Mouse (Mus musculus) C2C12 (cell line): ENCODE measurements at regions not wholly inside any gene's neighbourhood (a gene's known extent, or its start where the extent isn't known, plus 50 kb on each side); places are given as distances from the start of the nearest gene placed in this dataset.

Experiments
- H3K27me3 ChIP-seq: one replicate; pipeline ENCODE4 v1.6.1; 2011; ENCODE audit not compliant: control insufficient read depth, insufficient read depth, insufficient read length
- H3K36me3 ChIP-seq: one replicate; pipeline ENCODE4 v1.6.1; 2011; ENCODE audit not compliant: control insufficient read depth, insufficient read depth
- H3K4me3 ChIP-seq: one replicate; pipeline ENCODE4 v1.5.1; 2011; ENCODE audit warnings: mild to moderate bottlenecking, control low read depth; ENCODE audit not compliant: poor library complexity, insufficient read depth, severe bottlenecking
- H3K79me2 ChIP-seq: one replicate; pipeline ENCODE4 v1.6.1; 2011; ENCODE audit not compliant: control insufficient read depth, insufficient read depth
- H3K79me3 ChIP-seq: one replicate; pipeline ENCODE4 v1.6.1; 2011; ENCODE audit warnings: low read depth, control low read depth
- H3ac ChIP-seq: one replicate; pipeline ENCODE3; 2011; ENCODE audit warnings: low read depth; ENCODE audit not compliant: control insufficient read depth, insufficient read length
- CEBPB ChIP-seq: IDR thresholded peaks from one replicate; pipeline ENCODE4 v1.6.1; 2011; ENCODE audit warnings: low read depth, mild to moderate bottlenecking, control low read depth, moderate library complexity
- CTCF ChIP-seq: IDR thresholded peaks from one replicate; pipeline ENCODE4 v1.5.1; 2011; ENCODE audit not compliant: control insufficient read depth, insufficient read depth, insufficient read length
- FOSL1 ChIP-seq: IDR thresholded peaks from one replicate; pipeline ENCODE4 v1.8.0; 2011; ENCODE audit warnings: mild to moderate bottlenecking, low read length; ENCODE audit not compliant: poor library complexity, insufficient read depth, severe bottlenecking
- MAX ChIP-seq: IDR thresholded peaks from one replicate; pipeline ENCODE4 v1.6.1; 2011; ENCODE audit warnings: mild to moderate bottlenecking, control low read depth
- MYOD1 ChIP-seq: IDR thresholded peaks from one replicate; pipeline ENCODE4 v1.6.1; 2011; ENCODE audit warnings: low read depth; ENCODE audit not compliant: control insufficient read depth, insufficient read length
- MYOG ChIP-seq: IDR thresholded peaks from one replicate; pipeline ENCODE4 v1.6.1; 2011; ENCODE audit not compliant: control insufficient read depth, insufficient read length; ENCODE audit errors: extremely low read depth
- USF1 ChIP-seq: IDR thresholded peaks from one replicate; pipeline ENCODE4 v1.6.1; 2011; ENCODE audit warnings: low read depth, mild to moderate bottlenecking, control low read depth, moderate library complexity

- TF ChIP-seq MAX (no peak), USF1 (no peak), CTCF (no peak), CEBPB (no peak), FOSL1 (no peak), MYOD1 (no peak)
- Histone ChIP-seq H3K79me3 (no peaks in the 10 kb centered on the region), H3ac (no peak overlapping the region), H3K4me3 (no peak overlapping the region), H3K36me3 (no peaks in the 10 kb centered on the region), H3K79me2 (no peaks in the 10 kb centered on the region), H3K27me3 (no peaks in the 10 kb centered on the region)
Observed at GRCm38 (mm10) chr19:20252151-20252550, 138.6 kb downstream of the Anxa1 start.

- H3K4me3 ChIP-seq: no peak overlapping the region
- H3ac ChIP-seq: no peak overlapping the region
- no peaks in the 10 kb centered on the region for H3K36me3 ChIP-seq
- TF ChIP-seq CTCF (no peak), CEBPB (no peak), MYOD1 (no peak), USF1 (no peak), MYOG (no peak)
- H3K79me2 ChIP-seq: no peaks in the 10 kb centered on the region
- no peaks in the 10 kb centered on the region for H3K79me3 ChIP-seq
- no peaks in the 10 kb centered on the region for H3K27me3 ChIP-seq
Observed at GRCm38 (mm10) chr19:20243817-20244216, 146.9 kb downstream of the Anxa1 start.

GRCm38 (mm10) chr19:20241266-20241665 lies 149.5 kb downstream of the Anxa1 start:
- no peak overlapping the region for H3ac ChIP-seq
- H3K36me3 ChIP-seq: no peaks in the 10 kb centered on the region
- H3K79me2 ChIP-seq: no peaks in the 10 kb centered on the region
- H3K4me3 ChIP-seq: no peak overlapping the region
- H3K79me3 ChIP-seq: no peaks in the 10 kb centered on the region
- TF ChIP-seq MYOD1: no peak
- TF ChIP-seq FOSL1: no peak
- TF ChIP-seq CEBPB: no peak
- no peak for TF ChIP-seq USF1
- no peak for TF ChIP-seq MAX
- no peak for TF ChIP-seq MYOG
- H3K27me3 ChIP-seq: no peaks in the 10 kb centered on the region

- no peaks in the 10 kb centered on the region for H3K36me3 ChIP-seq
- H3ac ChIP-seq: no peak overlapping the region
- H3K79me2 ChIP-seq: no peaks in the 10 kb centered on the region
- TF ChIP-seq MYOD1 (no peak), CEBPB (no peak), MAX (no peak), FOSL1 (no peak), CTCF (no peak), USF1 (no peak), MYOG (no peak)
- H3K4me3 ChIP-seq: no peak overlapping the region
- no peaks in the 10 kb centered on the region for H3K79me3 ChIP-seq
- H3K27me3 ChIP-seq: no peaks in the 10 kb centered on the region
Observed at GRCm38 (mm10) chr19:20240471-20240870, 150.3 kb downstream of the Anxa1 start.

GRCm38 (mm10) chr19:20239396-20239795 lies 151.3 kb downstream of the Anxa1 start:
- no peaks in the 10 kb centered on the region for H3K79me3 ChIP-seq
- H3K36me3 ChIP-seq: no peaks in the 10 kb centered on the region
- no peak overlapping the region for H3ac ChIP-seq
- H3K4me3 ChIP-seq: no peak overlapping the region
- no peaks in the 10 kb centered on the region for H3K79me2 ChIP-seq
- TF ChIP-seq CTCF (no peak), FOSL1 (no peak), MYOG (no peak), CEBPB (peak; percentile 13), MAX (no peak), USF1 (no peak)
- no peaks in the 10 kb centered on the region for H3K27me3 ChIP-seq

GRCm38 (mm10) chr19:20226756-20227155 lies 164.0 kb downstream of the Anxa1 start:
- H3K36me3 ChIP-seq: no peaks in the 10 kb centered on the region
- H3K4me3 ChIP-seq: no peak overlapping the region
- no peaks in the 10 kb centered on the region for H3K79me2 ChIP-seq
- TF ChIP-seq CTCF (no peak), USF1 (no peak), MYOD1 (no peak), CEBPB (no peak), FOSL1 (no peak), MAX (no peak), MYOG (no peak)
- H3K79me3 ChIP-seq: no peaks in the 10 kb centered on the region
- H3ac ChIP-seq: no peak overlapping the region
- H3K27me3 ChIP-seq: no peaks in the 10 kb centered on the region
